Mouse (Mus musculus) cerebral cortex, adult 2 months (tissue): ENCODE measurements around the gene Sccpdh.

Experiments used
- WGBS: fragments of 180-500 bp; shearing (Covaris S2); methylation state at CpG from one replicate; pipeline ENCODE4 v1.1.7; 2018; 5-methylcytosine and 5-hydroxymethylcytosine counted together

Sccpdh gene

GRCm38 (mm10) chr1:179734500-179735474 lies 66.8 kb downstream of the Sccpdh start:
- 28% methylated on average over 15 of the region's 15 CpGs for WGBS

- 93% methylated on average over 3 of the region's 3 CpGs for WGBS
Measured at GRCm38 (mm10) chr1:179736483-179736882, 68.5 kb downstream of the Sccpdh start.
